Mouse (Mus musculus): ENCODE results near the gene Yy1. TPM values are rescaled to one million over a fixed set of nuclear protein-coding genes. Genes with fewer than 3 reads are reported as not detected.

The Yy1 gene
- total RNA-seq, 4 experiments from 2014 or later: 26.6 to 33.0 (median 29.6) TPM

- no peak for DNase-seq (ENCODE audit: low spot score in 2 of 2)
These were observed 24.4 kb upstream of the Yy1 start for GRCm38 (mm10) chr12:108768196-108768854.

DNA sequence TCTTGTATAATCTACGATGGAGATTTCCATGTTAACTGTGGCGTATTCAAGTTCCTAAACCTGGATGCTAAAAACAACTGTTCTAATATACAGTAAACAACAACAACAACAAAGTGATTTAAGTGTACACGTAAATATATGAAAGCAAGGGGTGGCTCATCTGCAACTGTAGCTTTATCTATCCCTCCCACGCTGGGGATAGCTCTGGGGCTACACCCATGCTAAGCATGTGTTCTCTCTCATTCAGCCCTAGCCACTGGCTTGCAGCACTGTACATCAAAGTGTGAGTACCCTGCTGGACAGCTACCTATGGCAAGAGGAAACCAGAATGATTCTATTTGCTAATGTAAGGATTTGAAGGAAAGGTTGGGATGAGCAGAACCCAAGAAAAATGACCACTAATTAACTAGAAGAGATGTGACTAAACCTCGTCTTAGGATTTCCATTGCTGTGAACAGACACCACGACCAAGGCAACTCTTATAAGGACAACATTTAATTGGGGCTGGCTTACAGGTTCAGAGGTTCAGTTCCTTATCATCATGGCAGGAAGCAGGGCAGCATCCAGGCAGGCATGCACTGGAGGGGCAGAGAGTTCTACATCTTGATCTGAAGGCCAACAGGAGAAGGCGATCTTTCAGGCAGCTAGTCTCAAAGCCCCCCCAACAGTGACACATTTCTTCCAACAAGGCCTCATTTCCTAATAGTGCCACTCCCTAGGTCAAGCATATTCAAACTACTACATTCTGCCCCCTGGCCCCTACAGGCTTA, 12.5 kb upstream of the Yy1 start:
- DNase-seq (ENCODE audit: low spot score in 2 of 2): no peak

DNA sequence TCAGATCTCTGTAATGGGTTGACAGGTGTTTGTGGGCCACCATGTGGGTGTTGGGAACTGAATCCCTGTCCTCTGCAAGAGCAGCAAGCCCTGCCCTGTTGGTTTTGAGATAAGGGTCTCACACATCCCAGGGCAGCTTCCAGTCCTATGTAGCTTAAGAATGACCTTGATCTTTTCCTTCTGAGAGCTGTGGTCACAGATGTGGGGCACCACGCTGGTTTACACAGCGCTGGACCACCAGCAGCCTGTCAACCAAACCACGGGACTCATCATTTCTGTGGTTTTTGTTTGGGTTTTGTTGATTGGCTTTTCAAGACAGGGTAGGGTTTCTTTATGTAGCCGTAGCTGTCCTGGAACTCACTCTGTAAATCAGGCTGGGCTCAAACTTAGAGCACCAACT, 7.6 kb upstream of the Yy1 start:
- DNase-seq (ENCODE audit: low spot score in 2 of 2): no peak

DNA sequence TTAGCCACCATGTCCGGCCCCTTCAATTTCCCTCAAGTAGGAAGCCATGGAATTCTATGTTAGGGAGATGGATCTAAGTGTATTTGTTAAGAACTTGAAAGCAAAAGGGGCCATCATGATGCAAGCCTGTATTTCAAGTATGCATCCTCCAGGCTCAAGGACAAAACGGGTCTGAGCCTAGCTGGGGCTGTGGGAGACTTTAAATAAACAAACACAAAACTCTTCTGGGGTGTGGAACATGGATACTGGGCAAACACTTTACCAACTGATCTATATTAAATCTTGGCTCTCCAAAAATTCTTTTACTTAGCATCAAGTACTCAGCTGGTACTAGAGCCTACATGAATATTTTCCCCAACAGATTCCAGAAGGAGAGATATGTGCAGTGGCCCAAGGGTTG, 5.4 kb upstream of the Yy1 start:
- no peak for DNase-seq (ENCODE audit: low spot score in 2 of 2)

DNA sequence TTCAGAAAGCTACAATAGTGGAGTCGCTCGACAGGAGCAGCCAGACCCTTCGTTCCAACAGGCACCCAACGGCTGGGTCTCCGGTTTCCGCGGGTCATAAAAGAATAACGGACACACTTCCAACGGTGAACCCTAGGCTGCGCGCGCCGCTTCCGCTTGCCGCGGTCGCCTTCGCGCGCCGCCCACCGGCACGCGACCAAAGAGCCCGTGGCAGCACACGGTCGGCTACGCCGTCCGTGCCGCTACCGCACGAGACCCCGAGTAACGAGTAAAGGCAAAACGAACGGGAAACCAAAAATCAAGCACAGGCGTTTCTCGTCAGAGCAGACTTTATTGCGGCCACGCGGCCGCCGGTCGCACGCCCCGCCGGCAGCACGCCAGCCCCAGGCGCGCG, 624 bp upstream of the Yy1 start:
- DNase-seq (ENCODE audit: low spot score in 2 of 2): peak; percentile 59 to 74

- DNase-seq (ENCODE audit: low spot score in 2 of 2): peak; percentile 11 to 32
These were observed 724 bp downstream of the Yy1 start for GRCm38 (mm10) chr12:108793453-108793941.

DNA sequence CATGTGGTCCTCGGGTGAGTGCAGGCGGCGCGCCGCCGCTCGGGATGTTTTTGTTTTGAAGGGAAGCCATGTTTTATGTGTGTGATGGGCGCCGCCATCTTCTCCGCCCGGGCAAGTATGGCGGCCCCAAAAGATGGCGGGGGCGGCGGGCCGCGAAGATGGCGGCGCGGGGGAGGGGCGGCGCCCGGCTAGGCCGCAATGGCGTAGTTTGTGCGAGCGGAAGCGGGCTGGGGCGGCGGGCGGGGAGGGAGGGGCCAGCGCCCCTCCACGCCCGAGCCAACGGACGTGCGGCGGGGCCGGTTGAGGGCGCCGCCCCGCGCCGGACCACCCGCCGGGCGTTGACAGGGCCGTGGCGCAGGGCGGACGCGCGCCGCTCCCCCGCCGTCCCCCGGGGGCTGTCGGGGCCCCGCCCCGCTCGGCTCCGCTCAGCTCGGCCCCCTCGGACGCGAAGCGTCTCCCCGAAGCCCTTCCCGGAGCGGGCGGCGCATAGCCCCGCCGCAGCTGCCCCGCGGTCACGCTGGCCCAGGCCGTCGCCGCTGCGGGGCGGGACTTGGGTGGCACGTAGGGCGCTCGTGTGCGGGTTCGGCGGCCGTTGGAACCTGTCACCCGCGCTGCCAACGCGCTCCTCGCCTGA, 1.4 kb downstream of the Yy1 start:
- peak; percentile 67 to 83 for DNase-seq (ENCODE audit: low spot score in 2 of 2)

DNA sequence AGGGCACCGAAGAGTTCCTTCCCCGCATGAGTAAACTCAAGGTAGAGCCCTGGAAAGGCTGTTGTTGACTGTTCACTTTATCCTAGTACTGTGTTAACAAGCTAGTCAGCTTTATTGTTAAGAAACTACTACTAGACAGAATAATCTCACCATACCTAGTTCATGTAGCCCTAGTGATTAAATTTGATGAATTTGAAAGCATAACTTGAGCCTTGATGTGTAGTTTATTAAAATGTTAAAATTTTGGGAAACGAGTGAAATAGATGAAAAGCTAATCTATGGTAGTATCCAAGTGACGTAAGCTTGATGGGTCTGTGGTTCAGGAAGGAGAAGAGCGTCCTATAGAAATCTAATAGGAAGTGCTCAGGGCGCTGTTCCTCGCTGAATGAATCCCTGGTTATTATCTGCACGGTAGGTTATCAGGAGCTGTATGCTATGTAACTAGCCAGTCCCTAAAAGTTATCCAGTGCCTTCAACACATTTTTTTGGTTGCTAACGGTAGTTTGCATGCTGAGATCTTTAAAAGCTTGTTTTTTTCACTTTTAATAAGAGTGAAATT, 2.3 kb downstream of the Yy1 start:
- no peak for DNase-seq (ENCODE audit: low spot score in 2 of 2)

DNA sequence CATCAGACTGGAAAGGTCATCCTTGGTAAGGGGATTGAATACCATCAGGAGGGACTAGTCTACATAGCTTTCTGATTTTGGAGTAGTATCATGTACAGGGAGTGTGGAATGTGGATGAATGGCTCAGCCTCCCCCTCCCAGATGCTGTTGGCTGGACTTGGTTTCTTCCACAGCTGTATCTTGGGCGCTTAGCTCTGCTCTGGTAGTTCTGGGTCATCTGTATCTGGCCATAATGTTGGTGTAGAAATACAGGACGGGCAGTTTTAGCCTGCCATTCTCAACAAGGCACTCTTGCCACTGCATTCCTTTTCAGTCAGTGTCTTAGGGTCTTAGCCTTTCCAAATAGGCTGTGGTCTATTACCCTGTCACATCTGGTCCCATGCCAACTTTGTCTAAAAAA, 8.8 kb downstream of the Yy1 start:
- DNase-seq (ENCODE audit: low spot score in 2 of 2): no peak

GRCm38 (mm10) chr12:108804388-108804787, 11.6 kb downstream of the Yy1 start:
- no peak for DNase-seq (ENCODE audit: low spot score in 2 of 2)

- no peak for DNase-seq (ENCODE audit: low spot score in 2 of 2)
These were observed 15.7 kb downstream of the Yy1 start for GRCm38 (mm10) chr12:108808465-108808864.

- DNase-seq (ENCODE audit: low spot score in 2 of 2): no peak
These were observed 17.0 kb downstream of the Yy1 start for GRCm38 (mm10) chr12:108809771-108810170.

GRCm38 (mm10) chr12:108810309-108810708, 17.5 kb downstream of the Yy1 start:
- DNase-seq (ENCODE audit: low spot score in 2 of 2): no peak

DNA sequence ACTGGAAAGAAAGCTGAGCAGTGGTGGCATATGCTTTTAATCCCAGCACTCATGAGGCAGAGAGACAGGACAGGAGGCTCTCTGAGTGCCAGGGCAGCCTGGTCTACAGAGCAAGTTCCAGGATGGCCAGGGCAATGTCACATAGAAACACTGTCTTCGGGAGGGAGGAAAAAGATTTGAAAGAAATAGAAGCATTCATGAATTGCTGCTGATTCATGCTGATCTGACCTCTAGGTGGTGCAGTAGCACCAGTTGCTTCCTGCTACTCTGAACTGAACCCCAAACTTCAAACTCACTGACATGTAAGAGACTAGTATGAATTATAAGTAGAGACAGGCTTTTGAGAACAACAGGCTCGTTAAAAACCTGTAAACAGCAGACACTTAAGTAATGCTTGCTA, 18.4 kb downstream of the Yy1 start:
- no peak for DNase-seq (ENCODE audit: low spot score in 2 of 2)

DNA sequence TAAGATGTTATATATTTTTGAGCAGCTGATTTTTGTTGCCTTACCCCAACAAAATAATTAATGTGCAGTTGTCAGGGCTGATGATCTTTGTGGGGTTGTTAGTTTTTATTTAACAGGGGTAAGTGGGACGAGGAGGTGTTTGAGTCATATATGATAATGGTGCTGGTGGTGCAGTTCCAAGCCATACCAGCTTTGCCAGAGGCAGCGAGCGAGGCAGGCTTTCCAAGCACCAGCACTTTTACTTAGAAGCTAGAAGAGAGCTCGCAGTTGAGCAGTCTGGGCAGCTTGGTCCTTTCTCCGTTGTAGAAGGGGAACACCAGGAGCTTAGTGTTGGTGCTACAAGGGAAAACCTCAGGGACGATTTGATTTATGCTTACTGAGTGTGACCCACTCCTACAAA, 19.7 kb downstream of the Yy1 start:
- DNase-seq (ENCODE audit: low spot score in 2 of 2): no peak

DNA sequence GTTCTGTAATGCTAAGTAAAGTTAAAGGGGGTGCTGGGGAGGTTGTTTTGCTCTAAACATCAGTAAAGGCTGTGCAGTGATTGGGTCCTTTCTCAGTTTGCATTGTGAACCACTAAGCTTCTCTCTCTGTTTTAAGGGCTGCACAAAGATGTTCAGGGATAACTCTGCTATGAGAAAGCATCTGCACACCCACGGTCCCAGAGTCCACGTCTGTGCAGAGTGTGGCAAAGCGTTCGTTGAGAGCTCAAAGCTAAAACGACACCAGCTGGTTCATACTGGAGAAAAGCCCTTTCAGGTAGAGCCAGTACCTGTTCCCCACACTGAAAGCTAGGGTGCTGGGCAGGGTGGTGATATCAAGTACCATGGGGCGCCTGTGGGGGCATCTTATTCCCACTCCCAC, 21.7 kb downstream of the Yy1 start:
- no peak for DNase-seq (ENCODE audit: low spot score in 2 of 2)

- no peak for DNase-seq (ENCODE audit: low spot score in 2 of 2)
These were observed 23.8 kb downstream of the Yy1 start for GRCm38 (mm10) chr12:108816569-108816968.

DNA sequence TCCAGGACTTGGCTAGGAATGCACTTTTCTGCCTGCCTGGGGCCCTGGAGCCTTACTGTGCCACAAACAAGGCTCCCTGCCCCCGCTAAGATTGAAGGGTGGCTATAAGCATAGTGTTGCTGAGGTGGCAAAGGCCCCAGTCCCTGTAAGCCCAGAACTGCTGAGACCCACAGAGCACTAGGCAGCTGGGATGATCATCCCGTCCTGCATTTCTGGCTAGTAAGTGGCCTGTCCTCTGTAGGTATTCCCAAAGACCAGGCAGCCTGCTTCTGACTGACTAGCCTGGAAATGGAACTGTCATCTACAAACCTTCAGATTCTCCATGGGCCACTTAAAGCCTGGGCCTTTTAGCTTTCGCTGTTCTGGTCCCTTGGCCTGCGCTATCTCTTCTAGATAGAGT, 27.7 kb downstream of the Yy1 start:
- DNase-seq (ENCODE audit: low spot score in 2 of 2): no peak

DNA sequence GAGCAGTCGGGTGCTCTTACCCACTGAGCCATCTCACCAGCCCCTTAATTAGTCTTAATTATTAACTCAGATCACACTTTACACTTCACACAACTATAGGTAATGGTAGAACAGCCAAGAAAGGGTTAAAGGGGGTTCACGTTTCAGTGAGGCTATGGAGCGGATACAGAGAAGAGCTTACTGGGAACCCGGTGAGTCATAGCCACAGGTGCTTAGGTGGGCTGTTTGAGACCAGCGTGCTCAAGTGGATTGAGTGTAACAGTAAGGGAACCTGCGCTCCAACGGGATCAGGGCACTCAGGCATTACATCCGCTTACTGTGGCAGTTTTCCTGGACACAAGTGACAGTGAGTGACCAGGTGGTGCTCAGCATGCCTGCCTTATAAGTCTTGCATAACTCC, 30.3 kb downstream of the Yy1 start:
- DNase-seq (ENCODE audit: low spot score in 2 of 2): no peak

DNA sequence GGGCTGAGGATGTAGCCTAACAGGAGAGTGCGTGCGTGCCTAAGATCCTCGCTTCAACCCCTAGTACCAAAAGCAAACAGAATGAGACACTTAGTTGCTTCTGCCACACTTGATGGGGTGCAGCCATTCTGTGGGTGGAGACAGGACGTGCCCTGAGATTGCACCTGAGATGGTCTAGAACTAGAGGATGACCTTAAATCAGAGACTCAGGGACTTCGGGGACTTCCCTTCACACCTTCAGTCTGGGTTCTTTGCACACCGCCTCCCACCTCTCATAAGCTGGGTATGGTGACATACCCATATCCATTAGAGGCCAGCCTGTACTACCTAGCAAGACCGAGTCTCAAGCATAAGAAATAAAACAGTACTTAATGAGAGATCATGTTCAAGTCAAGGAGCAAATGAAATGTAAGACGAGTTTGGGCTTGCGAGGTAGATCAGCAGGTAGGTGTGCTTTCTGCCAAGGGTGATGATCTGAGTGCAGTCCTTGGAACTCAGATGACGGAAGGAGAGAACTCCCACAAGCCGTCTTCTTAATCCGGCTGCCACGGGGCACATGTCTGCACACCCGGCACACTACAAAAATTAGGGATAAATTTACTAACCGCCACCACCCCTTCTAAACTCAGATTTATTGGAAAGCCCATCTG, 31.6 kb downstream of the Yy1 start:
- DNase-seq (ENCODE audit: low spot score in 2 of 2): no peak

- DNase-seq (ENCODE audit: low spot score in 2 of 2): no peak
These were observed 32.9 kb downstream of the Yy1 start for GRCm38 (mm10) chr12:108825561-108826224.

All from gastrocnemius, adult 8-10 months (tissue).